Mouse (Mus musculus) CD4-positive, CD25-positive, alpha-beta regulatory T cell, adult 4 months (primary cell): ENCODE measurements around the gene Ruvbl2. TPM values are rescaled to one million over a fixed set of nuclear protein-coding genes. Genes with fewer than 3 reads are reported as not detected.

Experiments
- ATAC-seq: one replicate; pipeline ENCODE4 v1.8.0; 2017
- polyA plus RNA-seq, 2 experiments: library from polyadenylated mRNA; unstranded; fragments of 100-300 nt; shearing (Covaris generic); gene quantifications; one replicate each; pipeline ENCODE4 v1.2.1; 2017

Gene Ruvbl2
- polyA plus RNA-seq, 2 experiments from 2014 or later = 41.9 to 51.9 TPM

DNA sequence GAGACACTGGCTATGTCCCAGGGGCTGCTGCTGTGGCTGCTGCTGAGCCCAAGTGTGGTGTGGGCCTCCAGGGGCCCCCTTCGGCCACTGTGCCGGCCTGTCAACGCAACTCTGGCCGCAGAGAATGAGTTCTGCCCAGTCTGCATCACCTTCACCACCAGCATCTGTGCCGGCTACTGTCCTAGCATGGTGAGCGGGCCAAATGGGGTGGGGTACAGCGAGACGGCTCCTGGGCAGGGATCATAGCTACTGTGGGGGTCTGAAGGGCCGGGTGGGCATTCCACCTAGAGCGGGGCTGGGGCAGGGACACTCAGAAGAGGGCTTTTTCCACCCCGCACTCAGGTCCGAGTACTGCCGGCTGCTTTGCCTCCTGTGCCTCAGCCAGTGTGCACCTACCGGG, 16.7 kb downstream of the Ruvbl2 start:
- no peak for ATAC-seq

DNA sequence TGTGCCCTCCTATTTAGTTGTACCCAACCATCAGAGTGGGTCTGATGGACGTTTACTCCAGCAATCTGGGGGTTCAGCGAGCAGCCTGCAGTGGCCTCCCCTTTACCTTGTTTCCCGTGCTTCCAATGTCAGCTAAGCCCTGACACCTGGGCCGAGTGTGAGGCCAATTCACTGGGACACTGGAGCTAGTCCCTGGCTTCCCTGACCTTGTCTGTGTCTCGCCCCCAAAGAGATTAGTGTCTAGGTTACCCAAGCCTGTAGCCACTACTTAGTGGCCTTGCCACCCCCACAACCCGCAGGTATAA, 17.3 kb downstream of the Ruvbl2 start, which contains the start of gene Lhb:
Gene Lhb, plus strand, starts transcription at position 206 of the 305 bp plus-strand sequence.
- no peak for ATAC-seq

DNA sequence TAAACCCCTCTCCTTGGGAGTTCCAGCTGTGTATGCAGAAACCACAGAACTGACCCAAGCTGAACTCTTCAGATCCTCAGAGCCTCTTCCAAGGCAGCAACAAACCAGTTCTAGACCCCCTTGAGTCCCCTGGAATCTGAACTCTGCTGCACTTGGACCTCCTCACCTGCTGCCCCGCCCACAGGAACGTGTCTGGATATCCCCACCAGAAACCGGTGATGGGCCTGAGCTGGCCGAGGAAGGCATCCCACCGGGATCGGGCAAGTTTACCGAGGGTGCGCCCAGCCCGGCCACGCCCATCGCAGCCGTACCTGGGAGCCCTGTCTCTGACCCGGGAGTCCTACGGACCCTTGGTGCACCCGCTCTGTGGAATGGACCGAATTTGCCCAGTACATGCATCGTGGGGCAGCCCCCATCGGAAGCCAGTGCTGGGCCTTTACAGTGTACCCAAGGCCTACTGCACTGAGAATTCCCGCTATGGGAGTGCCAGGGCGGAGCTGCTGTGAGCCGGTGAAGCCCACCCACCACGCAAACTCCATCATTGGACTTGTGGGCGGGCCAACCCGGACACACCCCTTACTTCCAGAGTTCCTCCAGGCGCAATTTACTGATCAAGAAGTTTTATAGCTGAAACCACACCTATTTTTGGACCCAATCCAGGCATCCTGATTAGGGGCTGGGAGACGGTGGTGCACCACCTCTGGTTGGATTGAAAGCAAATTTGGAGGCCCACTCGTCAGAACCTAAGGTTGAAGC, 17.9 kb downstream of the Ruvbl2 start:
- no peak for ATAC-seq

DNA sequence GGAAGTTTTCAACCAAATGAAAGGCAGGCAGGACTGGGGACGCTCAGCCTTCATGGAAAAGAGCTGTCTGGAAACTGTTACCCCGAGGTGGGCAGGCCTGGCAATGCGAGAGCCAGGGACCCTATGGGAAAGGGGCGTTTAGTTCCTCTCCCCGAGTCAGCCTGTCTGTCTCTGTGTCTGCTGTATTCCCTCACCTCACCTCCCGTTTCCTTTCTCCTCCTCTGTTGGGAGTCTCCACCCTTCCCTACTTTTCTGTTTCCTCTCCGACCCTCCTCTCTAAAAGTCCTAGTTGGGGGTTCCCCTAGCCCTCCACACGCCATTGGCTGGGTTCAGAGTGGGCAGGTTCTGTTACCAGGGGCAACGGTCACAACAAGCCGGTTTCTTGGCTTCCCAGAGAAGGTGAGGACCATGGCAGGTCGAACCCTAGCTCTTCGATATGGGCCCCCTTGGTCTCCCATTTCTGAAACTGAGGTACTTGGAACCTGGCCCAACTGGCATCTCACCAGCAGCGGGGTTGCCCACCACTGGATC, 19.9 kb downstream of the Ruvbl2 start:
- ATAC-seq = no peak

DNA sequence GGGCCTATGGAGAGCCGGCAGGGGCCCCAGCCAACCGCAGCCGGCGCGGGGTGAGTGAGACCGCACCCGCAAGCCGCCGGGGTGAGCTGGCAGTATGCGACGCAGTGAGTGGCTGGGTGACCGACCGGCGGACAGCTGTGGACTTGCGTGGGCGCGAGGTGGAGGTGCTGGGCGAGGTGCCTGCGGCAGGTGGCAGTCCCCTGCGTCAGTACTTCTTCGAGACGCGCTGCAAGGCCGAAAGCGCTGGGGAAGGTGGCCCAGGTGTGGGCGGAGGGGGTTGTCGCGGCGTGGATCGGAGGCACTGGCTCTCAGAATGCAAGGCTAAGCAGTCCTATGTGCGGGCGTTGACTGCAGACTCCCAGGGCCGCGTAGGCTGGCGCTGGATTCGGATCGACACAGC, 22.3 kb downstream of the Ruvbl2 start:
- peak; percentile 62 for ATAC-seq

DNA sequence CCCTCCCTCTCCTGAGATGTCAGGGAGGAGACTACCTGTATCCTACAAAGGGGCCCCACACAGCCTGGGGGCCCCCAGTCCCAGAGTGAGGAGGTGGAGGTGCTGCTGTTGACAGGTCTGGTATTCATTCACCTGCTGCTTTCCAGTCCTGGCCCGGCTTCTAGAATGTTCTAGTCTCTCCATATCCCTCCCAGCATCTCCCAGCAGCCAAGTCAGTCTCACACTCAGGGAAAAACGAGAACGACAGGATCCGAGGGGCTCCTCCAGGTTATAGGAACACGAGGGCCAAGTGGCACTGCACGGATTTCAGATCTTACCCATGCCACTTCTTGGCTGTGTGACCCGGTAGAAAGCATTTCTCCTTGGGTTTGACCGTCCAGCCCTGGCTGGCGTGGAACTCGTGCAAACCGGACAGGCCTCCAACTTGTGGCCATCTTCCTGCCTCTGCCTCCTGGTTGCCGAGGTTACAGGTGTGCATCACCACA, 23.1 kb downstream of the Ruvbl2 start:
- no peak for ATAC-seq

DNA sequence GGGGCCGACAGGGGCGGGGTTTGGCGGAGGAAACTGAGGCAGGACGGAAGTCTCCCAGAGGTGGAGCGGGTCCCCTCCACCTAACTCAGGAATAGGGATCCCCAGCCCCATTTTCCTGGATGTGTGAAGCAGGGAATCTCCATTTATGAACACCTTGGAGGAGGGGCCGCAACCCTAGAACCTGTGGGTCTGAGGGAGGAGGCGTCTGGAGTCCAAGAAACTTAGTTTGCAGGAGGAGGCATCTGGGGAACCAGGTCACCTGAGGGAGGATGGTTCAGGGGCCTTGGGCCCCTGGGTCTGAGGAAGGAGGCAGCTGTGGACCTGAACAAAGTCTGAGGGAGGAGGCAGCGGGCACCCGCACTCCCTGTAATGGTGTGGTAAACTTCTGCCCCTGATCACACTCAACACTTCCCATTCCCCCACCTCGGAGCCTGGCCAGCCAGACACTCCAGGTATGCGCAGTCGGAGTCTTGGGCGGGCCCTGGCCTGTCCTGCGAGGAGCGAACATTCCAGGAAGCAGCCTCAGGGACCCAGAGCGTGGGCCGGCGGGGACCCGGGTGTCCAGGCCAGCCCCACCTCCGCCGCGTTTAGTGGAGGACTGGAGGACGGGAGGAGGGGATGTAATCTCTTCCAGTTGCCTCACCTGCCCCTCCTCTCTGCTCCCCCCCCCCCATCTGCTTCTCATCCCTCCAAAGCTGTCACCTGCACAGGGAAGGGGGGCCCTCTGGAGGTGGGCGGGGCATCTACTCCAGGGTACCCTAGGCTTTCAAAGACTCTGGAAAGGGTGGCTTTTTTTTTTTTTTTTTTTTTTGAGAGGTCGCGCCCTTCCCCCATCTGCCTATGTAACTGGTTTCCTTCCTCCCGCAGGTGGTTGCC, 23.8 kb downstream of the Ruvbl2 start:
- peak; percentile 15 for ATAC-seq

DNA sequence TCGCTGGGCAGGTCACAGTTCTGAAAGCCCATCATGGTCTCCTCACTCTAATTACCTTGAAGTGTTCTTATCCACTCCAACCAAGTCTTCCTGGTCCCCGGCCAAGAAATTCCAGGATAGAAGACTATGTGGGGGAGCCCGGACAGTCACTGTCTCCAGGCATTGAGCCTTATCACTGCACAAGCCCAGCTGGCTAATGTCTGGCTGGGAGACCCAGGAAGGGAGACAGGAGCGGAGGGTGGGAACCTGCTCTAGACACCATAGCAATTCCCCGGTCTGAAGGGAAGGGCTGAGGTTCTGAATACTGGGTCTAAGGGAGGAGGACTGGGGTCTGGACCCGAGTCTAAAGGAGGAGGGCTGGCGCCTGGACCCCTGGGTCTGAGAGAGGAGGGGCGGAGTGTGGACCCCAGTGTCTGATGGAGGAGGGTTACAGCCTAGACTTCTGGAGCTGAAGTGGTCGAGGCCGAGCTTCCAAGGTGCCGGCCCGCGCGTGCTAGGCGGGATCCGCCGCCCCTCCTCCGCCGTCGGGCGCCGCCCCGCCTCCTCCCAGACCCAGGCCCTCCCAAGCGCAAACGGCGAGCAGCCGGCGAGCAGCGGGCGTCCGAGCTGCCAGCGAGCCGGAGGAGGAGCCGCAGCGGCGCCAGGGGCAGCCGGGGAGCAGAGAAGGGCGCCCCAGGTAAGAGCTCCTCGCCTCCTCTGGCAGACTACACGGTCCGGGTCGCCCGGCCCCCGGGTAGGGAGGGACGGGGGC, 24.6 kb downstream of the Ruvbl2 start, which contains the start of gene Ntf5:
Gene Ntf5, plus strand, starts transcription at position 583 of the 751 bp plus-strand sequence.
- ATAC-seq = no peak

DNA sequence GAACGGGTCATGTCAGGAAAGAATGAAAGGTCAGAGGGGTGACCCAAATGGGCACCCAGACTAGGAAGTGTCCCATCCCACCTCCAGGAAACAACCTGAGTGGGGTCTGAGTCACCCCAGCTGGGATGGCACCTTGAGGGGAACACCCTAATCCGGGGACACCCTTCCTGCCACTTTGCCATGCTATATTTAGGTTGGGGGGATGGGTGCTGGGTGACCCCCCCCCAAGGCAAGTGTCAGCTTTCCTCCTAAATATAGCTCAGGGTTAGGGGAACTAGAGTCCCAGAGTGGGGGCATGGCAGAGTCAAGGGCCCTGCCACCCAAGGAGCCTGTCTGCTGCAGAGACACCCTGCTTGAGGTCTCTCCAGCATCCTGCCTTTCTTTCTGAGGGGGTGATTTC, 25.5 kb downstream of the Ruvbl2 start:
- ATAC-seq = no peak

DNA sequence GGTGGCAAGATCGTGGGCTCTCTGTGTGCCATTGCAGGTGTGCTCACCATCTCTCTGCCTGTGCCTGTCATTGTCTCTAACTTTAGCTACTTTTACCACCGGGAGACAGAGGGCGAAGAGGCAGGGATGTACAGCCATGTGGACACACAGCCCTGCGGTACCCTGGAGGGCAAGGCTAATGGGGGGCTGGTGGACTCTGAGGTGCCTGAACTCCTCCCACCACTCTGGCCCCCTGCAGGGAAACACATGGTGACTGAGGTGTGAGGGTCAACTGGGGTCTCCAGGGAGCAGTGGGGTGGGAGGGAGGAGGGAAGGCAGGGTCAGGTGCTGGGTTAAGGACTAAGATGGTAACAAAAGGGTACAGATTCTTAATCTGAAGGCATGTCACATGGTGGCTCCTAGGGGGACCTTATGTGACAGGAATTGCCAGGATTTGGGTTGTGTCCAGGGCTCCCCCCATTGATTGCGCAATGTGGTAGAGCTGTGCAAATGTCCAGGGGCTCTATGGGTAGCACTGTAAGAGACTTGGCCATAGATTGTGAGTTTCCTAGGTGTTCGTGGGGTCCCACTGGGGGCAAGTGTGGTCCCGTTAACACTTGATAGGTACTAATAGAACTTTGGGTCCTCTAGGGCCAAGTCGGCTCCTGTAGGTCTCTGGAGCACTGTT, 28.3 kb downstream of the Ruvbl2 start:
- ATAC-seq = no peak

DNA sequence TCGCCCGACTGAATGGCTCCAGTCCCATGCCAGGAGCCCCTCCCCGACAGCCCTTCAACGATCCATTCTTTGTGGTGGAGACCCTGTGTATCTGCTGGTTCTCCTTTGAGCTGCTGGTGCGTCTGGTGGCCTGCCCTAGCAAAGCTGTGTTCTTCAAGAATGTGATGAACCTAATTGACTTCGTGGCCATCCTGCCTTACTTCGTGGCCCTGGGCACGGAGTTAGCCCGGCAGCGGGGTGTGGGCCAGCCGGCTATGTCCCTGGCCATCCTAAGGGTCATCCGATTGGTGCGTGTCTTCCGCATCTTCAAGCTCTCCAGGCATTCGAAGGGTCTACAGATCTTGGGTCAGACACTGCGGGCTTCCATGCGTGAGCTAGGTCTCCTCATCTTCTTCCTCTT, 28.9 kb downstream of the Ruvbl2 start:
- no peak for ATAC-seq

DNA sequence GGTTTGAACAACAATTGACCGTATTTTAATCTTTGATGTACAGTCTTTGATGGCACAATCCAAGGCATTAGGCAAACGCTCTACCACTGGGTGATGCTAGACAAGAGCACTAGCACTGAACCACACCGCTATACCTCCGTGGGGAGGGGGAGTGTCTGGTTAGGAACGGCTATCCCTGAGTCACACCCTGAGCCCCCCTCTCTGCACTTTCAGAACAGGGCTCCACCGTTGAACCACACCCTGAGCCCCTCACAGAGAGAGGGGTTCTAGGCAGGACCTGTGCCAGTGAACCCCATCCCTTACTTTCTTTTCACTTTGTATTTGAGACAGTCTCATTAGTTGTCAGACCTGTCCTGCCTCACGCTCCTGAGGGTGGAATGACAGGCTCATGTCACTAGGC, 29.5 kb downstream of the Ruvbl2 start:
- ATAC-seq = no peak

DNA sequence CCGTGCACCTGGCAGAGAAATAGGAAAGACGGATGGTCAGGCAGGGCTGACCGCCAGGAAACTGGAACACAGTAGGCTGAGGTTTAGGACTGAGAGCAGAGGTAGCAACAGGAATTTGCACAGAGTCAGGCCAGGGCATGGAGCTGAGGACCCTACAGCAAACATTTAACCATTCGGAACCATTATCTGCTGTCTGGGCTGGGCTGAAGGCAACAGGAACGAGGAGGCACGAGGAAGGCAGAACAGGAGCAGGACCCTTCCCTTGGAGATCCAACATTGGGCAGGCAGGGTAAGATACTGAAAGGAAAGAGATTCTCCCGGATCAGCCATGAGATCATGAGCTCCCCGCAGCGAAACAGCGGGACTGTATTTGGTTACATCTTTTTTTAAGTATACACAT, 30.1 kb downstream of the Ruvbl2 start:
- ATAC-seq = no peak

DNA sequence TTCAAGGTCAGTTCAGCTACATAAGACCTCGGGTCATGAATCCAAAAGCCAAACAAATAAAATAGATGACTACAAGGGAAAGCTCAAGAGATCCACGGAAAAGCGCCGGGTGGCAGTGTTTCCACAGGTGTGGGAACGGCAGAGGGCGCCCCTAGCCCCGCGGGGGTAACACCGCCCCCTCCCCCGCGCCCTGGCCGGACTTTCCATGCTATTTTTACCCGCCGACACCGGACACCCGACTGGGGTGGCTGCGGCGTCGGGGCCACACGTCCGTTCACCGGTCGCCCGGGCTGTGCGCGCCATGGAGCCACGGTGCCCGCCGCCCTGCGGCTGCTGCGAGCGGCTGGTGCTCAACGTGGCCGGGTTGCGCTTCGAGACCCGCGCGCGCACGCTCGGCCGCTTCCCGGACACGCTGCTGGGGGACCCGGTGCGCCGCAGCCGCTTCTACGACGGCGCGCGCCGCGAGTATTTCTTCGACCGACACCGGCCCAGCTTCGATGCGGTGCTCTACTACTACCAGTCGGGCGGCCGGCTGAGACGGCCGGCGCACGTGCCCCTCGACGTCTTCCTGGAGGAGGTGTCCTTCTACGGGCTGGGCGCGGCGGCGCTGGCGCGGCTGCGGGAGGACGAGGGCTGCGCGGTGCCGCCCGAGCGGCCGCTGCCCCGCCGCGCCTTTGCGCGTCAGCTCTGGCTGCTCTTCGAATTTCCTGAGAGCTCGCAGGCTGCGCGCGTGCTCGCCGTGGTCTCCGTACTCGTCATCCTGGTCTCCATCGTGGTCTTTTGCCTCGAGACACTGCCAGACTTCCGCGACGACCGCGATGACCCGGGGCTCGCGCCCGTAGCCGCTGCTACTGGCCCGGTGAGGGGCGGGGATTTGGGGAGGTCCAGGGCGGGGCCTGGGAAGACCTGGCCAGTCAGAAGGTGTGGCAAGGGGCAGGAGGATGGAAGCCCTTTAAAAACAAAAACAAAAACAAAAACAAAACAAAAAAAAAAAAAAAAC, 31.4 kb downstream of the Ruvbl2 start:
- ATAC-seq = no peak

DNA sequence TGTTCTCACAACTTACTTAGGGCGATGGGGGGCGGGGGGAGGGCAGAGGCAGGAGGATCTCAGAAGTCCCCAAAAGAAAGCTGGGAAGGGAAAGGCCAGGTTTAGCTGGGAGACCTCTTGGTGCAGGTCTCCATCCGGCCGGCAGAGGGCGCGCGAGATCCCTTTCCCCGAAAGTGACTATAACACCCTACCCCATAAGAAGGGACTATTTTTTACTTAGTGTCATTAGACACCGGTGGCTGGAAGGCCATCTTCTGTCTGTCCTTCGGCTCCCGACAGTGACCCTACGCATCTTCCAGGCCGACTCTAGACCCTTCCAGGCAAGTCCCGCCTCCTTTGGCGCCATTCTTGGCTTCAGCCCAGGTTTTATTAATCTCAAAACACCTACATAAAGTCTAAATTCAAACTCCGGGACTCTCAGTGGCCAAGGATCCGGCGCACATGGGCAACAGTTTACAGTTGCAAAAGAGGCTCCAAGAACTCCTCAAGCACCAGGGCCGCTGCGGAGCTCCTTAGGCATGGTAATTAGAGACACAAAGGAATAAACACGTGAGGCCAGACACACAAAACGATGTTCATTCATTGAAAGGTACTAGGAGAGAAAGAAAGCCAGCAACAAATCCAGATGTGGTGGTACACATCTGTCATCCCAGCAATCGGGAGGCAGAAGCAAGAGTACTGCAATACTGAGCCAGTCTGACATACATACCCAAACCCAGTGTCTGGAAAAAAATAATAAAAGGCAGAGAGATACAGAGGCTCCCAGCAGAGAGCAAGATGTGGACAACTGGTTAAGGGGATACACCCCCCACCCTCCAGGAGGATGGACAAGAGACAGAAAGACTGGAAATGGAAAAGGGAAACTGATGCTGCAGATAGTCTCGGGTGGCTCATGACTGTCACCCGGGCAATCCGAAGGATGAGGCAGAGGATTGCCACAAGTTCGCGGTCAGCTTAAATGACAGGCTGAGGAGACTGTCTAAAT, 32.5 kb downstream of the Ruvbl2 start, which contains the start of gene Kcna7:
Gene Kcna7, plus strand, starts transcription at position 563 of the 985 bp plus-strand sequence.
- peak; percentile 71 for ATAC-seq

DNA sequence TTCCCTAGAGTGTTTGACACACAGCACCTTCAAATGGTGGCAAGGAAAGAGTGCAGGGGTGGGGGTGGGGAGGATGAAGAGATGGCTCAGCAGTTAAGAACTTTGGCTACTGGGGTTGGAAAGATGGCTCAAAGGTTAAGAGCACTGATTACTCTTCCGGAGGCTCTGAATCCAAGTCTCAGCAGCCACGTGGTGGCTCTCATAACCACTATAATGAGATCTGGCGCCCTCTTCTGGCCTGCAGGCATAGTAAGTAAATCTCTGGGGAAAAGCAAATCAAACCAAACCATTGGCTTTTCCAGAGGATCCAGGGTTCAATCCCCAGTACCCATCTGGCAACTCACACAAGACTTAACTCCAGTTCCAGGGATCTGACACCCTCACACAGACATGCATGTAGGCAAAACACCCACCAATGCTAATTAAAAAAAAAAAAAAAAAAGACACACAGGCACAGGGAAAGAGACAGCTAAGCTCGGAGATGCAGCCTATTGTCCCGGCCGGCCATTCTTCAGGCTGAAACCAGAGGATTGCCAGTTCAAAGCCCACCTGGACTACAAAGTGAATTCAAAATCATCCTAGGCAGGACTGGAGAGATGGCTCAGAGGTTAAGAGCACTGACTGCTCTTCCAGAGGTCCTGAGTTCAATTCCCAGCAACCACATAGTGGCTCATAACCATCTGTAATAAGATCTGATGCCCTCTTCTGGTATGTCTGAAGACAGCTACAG, 34.2 kb downstream of the Ruvbl2 start:
- ATAC-seq = peak; percentile 80

DNA sequence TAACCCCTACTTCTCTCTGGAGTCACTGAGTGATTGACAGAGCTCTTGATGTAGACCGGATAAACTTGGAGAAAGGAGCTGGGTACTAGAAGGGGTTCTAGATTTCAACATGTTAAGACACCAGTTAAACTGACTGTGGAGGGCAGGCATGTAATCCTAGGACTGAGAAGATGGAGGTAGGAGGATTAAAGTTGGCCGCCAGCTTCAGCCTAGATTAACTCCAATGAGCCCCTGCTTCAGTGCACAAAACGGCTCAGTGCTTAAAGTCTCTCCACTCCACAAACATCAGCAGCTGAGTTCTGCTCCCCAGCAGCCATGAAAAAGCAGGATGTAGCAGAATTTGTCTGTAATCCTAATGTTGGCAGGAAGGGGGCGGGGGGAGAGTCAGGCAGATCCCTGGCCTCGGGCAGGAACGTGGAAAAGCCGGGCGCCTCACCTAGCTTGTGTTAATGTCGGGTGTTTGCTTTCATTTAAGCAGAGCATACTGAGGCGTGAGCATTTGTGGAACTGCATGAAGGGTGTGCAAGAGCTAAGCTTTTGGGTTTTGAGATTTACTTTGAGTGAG, 36.3 kb downstream of the Ruvbl2 start:
- no peak for ATAC-seq

DNA sequence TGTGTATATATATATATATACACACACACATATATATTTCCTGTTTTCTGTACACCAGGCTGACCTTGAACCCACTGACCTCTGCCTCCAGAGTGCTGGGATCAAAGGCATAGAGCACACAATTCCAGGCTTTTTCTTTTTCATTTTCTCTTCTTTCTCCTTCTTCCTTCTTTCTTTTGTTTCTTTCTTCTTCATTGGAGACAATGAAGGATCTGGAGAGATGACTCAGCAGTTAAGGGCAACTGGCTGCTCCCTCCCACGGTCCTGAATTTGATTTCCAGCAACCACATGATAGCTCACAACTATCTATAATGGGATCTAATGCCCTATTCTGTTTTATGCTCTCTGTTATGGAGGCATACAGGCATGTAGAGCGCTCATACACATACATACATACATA, 41.1 kb downstream of the Ruvbl2 start:
- ATAC-seq = no peak
